Mouse (Mus musculus) lung, adult 2 months (tissue): ENCODE results near the gene Erich3. TPM values are rescaled to one million over a fixed set of nuclear protein-coding genes. Genes with fewer than 3 reads are reported as not detected.
A peak's percentile ranks its signal among the peaks of the same experiment; 100 is the strongest.

Experiments used
- DNase-seq: peaks from one replicate; pipeline ENCODE4 v3.0.0; 2022
- H3K4me1 ChIP-seq: fragments of 200-500 bp; 2 replicates; pipeline ENCODE4 v1.6.1; 2011; ENCODE audit warnings: low read length; ENCODE audit not compliant: control insufficient read depth, insufficient read depth
- H3K4me3 ChIP-seq: fragments of 200-500 bp; replicated peaks from 2 replicates; pipeline ENCODE3; 2011; ENCODE audit warnings: low read depth, mild to moderate bottlenecking, control low read depth, low read length; ENCODE audit errors: extremely low read depth
- CTCF ChIP-seq: fragments of 200-500 bp; IDR thresholded peaks from 2 replicates; pipeline ENCODE4 v1.5.1; 2011; ENCODE audit warnings: mild to moderate bottlenecking, low read length, control low read depth; ENCODE audit not compliant: insufficient read depth
- POLR2A ChIP-seq: fragments of 200-500 bp; IDR thresholded peaks from 2 replicates; pipeline ENCODE4 v1.6.1; 2011; ENCODE audit warnings: low read depth, mild to moderate bottlenecking, control low read depth, low read length, borderline replicate concordance; ENCODE audit errors: extremely low read depth
- WGBS: fragments of 180-500 bp; shearing (Covaris S2); methylation state at CpG from one replicate; pipeline ENCODE4 v1.1.7; 2018; 5-methylcytosine and 5-hydroxymethylcytosine counted together
- polyA plus RNA-seq: library from polyadenylated mRNA; depleted of rRNA; stranded (reverse); fragments of >200 nt; gene quantifications from 2 replicates; pipeline ENCODE4 v1.2.3, GENCODE M21; 2012

Erich3 gene
- polyA plus RNA-seq, 1 experiment, result 2.6 TPM

DNA sequence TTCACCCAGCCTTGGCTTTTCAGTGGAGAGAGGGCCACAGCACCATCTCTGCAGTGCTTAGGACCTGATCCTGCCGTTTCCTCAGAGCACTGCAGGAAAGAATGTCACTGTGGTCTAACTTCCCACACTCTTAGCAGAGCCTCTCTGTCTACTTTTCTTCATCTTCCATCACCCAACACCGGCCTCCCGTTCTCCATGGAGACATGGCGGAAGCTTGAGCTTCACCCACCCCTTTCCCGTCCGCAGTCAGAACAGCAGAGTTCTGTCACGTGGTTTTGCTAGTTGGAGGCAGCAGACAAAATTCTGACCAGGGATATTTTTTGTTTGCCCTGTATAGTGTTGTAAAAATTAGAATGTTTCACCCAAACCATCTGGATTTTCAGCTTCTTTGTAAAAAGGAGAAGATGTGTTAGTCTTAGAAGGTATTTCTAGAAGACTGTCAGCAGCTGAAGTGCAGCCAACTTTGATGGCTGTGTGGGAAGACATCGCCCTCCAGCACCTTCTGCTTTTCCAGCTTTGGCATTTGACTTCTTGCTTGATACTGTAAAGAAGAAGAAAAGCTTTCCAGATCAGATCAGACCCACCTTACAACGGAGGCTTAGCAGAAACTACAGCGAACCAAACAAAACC lies 12.4 kb upstream of the Erich3 start:
- 67% methylated on average over 10 of the region's 10 CpGs for WGBS
- Histone ChIP-seq H3K4me1 (no peaks in the 10 kb centered on the region), H3K4me3 (no peak overlapping the region)
- DNase-seq, result no peak
- TF ChIP-seq CTCF (no peak), POLR2A (no peak)

DNA sequence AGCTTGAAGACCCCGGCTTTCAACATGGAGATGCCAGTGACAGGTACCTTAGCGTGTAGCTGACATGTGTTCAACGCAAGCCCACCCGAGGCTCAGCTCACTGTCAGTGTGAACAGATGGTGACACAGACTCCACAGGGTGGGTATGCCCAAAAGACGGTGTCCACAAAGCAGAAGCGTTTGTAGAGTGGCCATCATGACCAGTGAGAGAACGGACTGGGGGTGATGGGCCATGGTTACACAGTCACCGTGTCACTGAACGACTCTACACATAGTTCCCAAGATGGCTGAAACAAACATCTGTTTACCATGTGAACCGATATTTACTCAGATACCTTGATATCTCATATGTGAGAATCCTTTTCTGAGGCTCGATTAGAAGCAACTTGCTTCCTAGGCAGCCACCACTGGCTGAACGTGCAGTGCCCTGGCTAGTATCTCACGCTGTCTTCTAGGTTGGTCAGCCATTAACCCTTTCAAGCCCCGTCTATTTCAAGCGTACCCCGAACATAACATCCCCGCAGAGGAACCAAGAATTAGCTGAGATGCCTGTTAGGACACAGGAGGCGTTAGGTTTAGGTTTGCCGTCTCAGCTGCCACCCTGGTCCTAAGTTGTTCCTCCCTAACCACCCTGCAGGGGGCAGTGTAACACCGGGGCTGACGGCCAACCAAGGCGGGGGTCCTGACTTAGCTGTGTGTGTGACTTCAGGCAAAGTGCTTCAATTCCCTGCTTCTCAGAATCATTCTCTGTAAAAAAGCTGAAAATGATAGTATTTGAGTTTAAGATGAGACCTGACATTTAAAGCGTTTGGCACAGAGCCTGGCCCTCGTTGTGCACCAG lies 10.9 kb upstream of the Erich3 start:
- peak; percentile 40 for DNase-seq
- H3K4me1 ChIP-seq, result no peaks in the 10 kb centered on the region
- TF ChIP-seq CTCF (peak; percentile 65), POLR2A (no peak)
- 42% methylated on average over 24 of the region's 24 CpGs for WGBS
- no peak overlapping the region for H3K4me3 ChIP-seq

DNA sequence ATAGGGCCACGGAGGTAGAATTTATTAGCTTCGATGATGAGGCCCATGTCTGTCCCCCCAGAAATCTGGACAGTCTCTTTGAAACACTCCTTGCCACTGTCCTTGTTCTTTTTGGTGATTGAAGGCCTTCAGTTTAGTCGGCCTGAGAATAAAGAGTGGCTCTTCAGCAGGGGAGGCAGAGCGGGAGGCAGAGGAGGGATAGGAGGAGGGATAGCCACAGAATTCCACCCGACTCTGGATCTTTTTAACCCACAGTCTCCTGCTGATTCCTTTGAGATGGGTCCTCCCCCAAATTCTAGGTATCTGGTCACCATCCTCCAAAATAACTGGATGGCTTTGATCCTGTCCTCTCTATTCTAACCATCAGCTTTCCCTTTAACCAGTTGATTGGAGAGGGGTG lies 10.2 kb upstream of the Erich3 start:
- 70% methylated on average over 5 of the region's 5 CpGs for WGBS
- TF ChIP-seq CTCF (no peak), POLR2A (no peak)

DNA sequence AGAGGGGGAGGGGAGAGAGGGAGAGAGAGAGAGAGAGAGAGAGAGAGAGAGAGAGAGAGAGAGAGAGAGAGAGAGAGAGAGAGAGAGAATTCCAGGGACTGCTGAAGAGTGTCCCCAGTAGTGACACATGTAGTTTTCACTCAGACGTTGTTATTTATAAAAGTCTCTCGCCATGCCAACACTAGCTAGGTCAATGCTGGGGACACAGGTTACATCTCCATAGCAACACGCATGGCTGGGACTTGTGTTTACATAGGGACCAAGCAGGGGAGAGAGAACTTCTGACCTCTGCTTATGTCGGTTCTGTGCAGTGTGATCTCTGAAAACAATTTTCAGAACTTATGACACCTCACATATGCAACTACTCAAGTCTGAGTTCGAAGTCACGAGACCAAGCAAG lies 9.4 kb upstream of the Erich3 start:
- no peak for TF ChIP-seq POLR2A
- no peak for TF ChIP-seq CTCF
- 38% methylated on average over 6 of the region's 6 CpGs for WGBS
- no peak overlapping the region for H3K4me3 ChIP-seq
- DNase-seq, result no peak
- H3K4me1 ChIP-seq, result no peaks in the 10 kb centered on the region

More for the DNA sequence above, 10.2 kb upstream of the Erich3 start:
- Histone ChIP-seq H3K4me3 (no peak overlapping the region), H3K4me1 (no peaks in the 10 kb centered on the region)
- DNase-seq, result no peak

GRCm38 (mm10) chr3:154654901-154655300 lies 8.8 kb upstream of the Erich3 start:
- DNase-seq, result no peak
- no peak for TF ChIP-seq POLR2A
- TF ChIP-seq CTCF, result no peak
- H3K4me1 ChIP-seq, result no peaks in the 10 kb centered on the region
- WGBS, result 54% methylated on average over 12 of the region's 12 CpGs
- no peak overlapping the region for H3K4me3 ChIP-seq

GRCm38 (mm10) chr3:154655711-154656110 lies 7.9 kb upstream of the Erich3 start:
- DNase-seq, result no peak
- WGBS, result 82% methylated on average over 5 of the region's 5 CpGs
- H3K4me1 ChIP-seq, result no peaks in the 10 kb centered on the region
- no peak overlapping the region for H3K4me3 ChIP-seq
- no peak for TF ChIP-seq CTCF
- TF ChIP-seq POLR2A, result no peak

- H3K4me3 ChIP-seq, result no peak overlapping the region
- DNase-seq, result no peak
- WGBS, result 5% methylated on average over 25 of the region's 27 CpGs
- TF ChIP-seq POLR2A (no peak), CTCF (no peak)
- no peaks in the 10 kb centered on the region for H3K4me1 ChIP-seq
Measured at GRCm38 (mm10) chr3:154663976-154664581, 420 bp downstream of the Erich3 start.

- Histone ChIP-seq H3K4me3 (no peak overlapping the region), H3K4me1 (no peaks in the 10 kb centered on the region)
- no peak for DNase-seq
- no peak for TF ChIP-seq CTCF
- TF ChIP-seq POLR2A, result no peak
- 35% methylated on average over 4 of the region's 4 CpGs for WGBS
Measured at GRCm38 (mm10) chr3:154664636-154665035, 977 bp downstream of the Erich3 start.

DNA sequence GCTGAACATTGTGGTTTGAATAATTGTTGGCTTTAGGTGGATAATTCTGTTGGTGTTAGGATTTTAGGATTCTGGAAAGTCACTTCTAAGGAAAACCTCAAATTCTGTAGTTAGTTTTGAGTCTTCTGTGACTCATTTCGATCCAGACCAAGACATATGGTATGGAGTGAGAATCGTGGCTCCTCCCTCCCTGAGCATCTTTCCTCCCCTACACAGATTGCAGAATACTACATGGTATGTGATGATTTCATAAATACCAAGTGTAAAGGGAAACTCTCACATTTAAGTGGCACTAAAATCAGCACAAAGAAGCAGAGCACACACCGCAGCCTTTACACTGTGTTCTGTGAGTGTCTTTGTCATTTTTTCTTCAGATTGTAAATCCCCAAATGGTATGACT lies 4.8 kb downstream of the Erich3 start:
- H3K4me3 ChIP-seq, result no peak overlapping the region
- no peak for DNase-seq
- TF ChIP-seq CTCF (no peak), POLR2A (no peak)
- 68% methylated on average over 3 of the region's 3 CpGs for WGBS
- H3K4me1 ChIP-seq, result no peaks in the 10 kb centered on the region
